21 mouse cellular contexts compared by ENCODE assay signal in genomic region chr11:75299786-75300185, GRCm38 (mm10). TPM values are rescaled to one million over a fixed set of nuclear protein-coding genes. Genes with fewer than 3 reads are reported as not detected.
DNase-seq lines count a peak whose midpoint lies in the region; ATAC-seq lines count a peak whose summit lies in the region.
"Had no signal": no experiment of that assay in that cellular context is flagged by ENCODE, and none has a peak within 500 bp of the region (broad histone marks: within the 10 kb centered on the region; RNA-seq: fewer than 3 reads in every experiment).

No protein-coding gene starts in this region.

- H3K4me3 ChIP-seq in hindbrain, embryonic 12.5 days = no peak overlapping the region
- H3K4me3 ChIP-seq in hindbrain, embryonic 11.5 days (ENCODE audit: low read depth, low read length) = no peak overlapping the region
- no peak overlapping the region for H3K4me3 ChIP-seq in forebrain, embryonic 15.5 days
- H3K4me3 ChIP-seq in midbrain, embryonic 14.5 days (replicated peaks; ENCODE audit: low read depth, low read length) = no peak overlapping the region
- H3K4me3 ChIP-seq: heart, embryonic 12.5 days; liver, embryonic 12.5 days; megakaryocyte, embryonic 14.5 days had no signal

- no peak for ATAC-seq in hindbrain, embryonic 12.5 days (ENCODE audit: low FRiP score)
- no peak for ATAC-seq in hindbrain, embryonic 11.5 days (ENCODE audit: low FRiP score)
- no peak for ATAC-seq in forebrain, embryonic 15.5 days (replicated peaks)
- ATAC-seq in midbrain, embryonic 14.5 days (ENCODE audit: low FRiP score, low TSS enrichment) = no peak
- ATAC-seq: liver, embryonic 12.5 days had no signal

- peaks cover 18% of the 10 kb centered on the region for H3K4me1 ChIP-seq in hindbrain, embryonic 12.5 days
- H3K4me1 ChIP-seq in hindbrain, embryonic 11.5 days (replicated peaks; ENCODE audit: control insufficient read depth, insufficient read depth, low read length) = no peaks in the 10 kb centered on the region
- H3K4me1 ChIP-seq in forebrain, embryonic 15.5 days = peaks cover 2% of the 10 kb centered on the region; the same call in 1 of the 2 replicates
- peaks cover 24% of the 10 kb centered on the region for H3K4me1 ChIP-seq in midbrain, embryonic 14.5 days (ENCODE audit: control insufficient read depth, insufficient read depth, low read length)

- peaks cover 34% of the 10 kb centered on the region for H3K36me3 ChIP-seq in hindbrain, embryonic 12.5 days
- H3K36me3 ChIP-seq in hindbrain, embryonic 11.5 days (ENCODE audit: control insufficient read depth, insufficient read depth, low read length) = peaks cover 4% of the 10 kb centered on the region; the same call in 1 of the 2 replicates
- H3K36me3 ChIP-seq in forebrain, embryonic 15.5 days = peaks cover 20% of the 10 kb centered on the region; the same call in 1 of the 2 replicates
- H3K36me3 ChIP-seq in midbrain, embryonic 14.5 days (ENCODE audit: control insufficient read depth, insufficient read depth, low read length) = peaks cover 14% of the 10 kb centered on the region; the same call in 1 of the 2 replicates

- peak overlapping the region; percentile 64 for H3K27ac ChIP-seq in hindbrain, embryonic 12.5 days
- H3K27ac ChIP-seq in hindbrain, embryonic 11.5 days (ENCODE audit: low read depth, low read length) = no peak overlapping the region
- H3K27ac ChIP-seq in forebrain, embryonic 15.5 days (replicated peaks) = peak overlapping the region; percentile 46
- H3K27ac ChIP-seq in midbrain, embryonic 14.5 days (replicated peaks; ENCODE audit: low read depth, low read length) = peak overlapping the region; percentile 76
- H3K27ac ChIP-seq: liver, embryonic 12.5 days had no signal

- H3K9me3 ChIP-seq in hindbrain, embryonic 12.5 days (replicated peaks) = no peaks in the 10 kb centered on the region
- no peaks in the 10 kb centered on the region for H3K9me3 ChIP-seq in hindbrain, embryonic 11.5 days (ENCODE audit: control insufficient read depth, low read length)
- H3K9me3 ChIP-seq in forebrain, embryonic 15.5 days = no peaks in the 10 kb centered on the region
- no peaks in the 10 kb centered on the region for H3K9me3 ChIP-seq in midbrain, embryonic 14.5 days (ENCODE audit: control insufficient read depth, low read length)
- H3K9me3 ChIP-seq: heart, embryonic 12.5 days; liver, embryonic 12.5 days; megakaryocyte, embryonic 14.5 days had no signal

- no peaks in the 10 kb centered on the region; the same call in 1 of the 2 replicates for H3K27me3 ChIP-seq in hindbrain, embryonic 12.5 days
- H3K27me3 ChIP-seq in hindbrain, embryonic 11.5 days (ENCODE audit: control insufficient read depth, insufficient read depth, low read length) = no peaks in the 10 kb centered on the region
- H3K27me3 ChIP-seq in forebrain, embryonic 15.5 days = no peaks in the 10 kb centered on the region
- no peaks in the 10 kb centered on the region for H3K27me3 ChIP-seq in midbrain, embryonic 14.5 days (ENCODE audit: control insufficient read depth, insufficient read depth, low read length)
- H3K27me3 ChIP-seq: heart, embryonic 12.5 days; liver, embryonic 12.5 days; megakaryocyte, embryonic 14.5 days had no signal

- 0 out of 2 replicates have a peak overlapping the region, but pooled peaks have one; percentile 8 for H3K9ac ChIP-seq in hindbrain, embryonic 12.5 days
- H3K9ac ChIP-seq in hindbrain, embryonic 11.5 days (ENCODE audit: low read depth, low read length) = no peak overlapping the region
- no peak overlapping the region for H3K9ac ChIP-seq in forebrain, embryonic 15.5 days (replicated peaks)
- no peak overlapping the region for H3K9ac ChIP-seq in midbrain, embryonic 14.5 days (replicated peaks; ENCODE audit: low read length)
- H3K9ac ChIP-seq: heart, embryonic 12.5 days; liver, embryonic 12.5 days had no signal

- intact Hi-C loops in heart, postnatal 25 days (cut with DNase I) = no loop called here

- WGBS in hindbrain, embryonic 12.5 days = 76% methylated on average over 10 of the region's 10 CpGs
- WGBS in hindbrain, embryonic 11.5 days = 85% methylated on average over 10 of the region's 10 CpGs
- WGBS in forebrain, embryonic 15.5 days = 40% methylated on average over 10 of the region's 10 CpGs
- WGBS in midbrain, embryonic 14.5 days = 32% methylated on average over 10 of the region's 10 CpGs

- H3K4me2 ChIP-seq in hindbrain, embryonic 12.5 days (replicated peaks) = no peak overlapping the region
- H3K4me2 ChIP-seq in hindbrain, embryonic 11.5 days (replicated peaks; ENCODE audit: low read depth, low read length) = no peak overlapping the region
- H3K4me2 ChIP-seq in forebrain, embryonic 15.5 days (replicated peaks) = no peak overlapping the region
- H3K4me2 ChIP-seq in midbrain, embryonic 14.5 days (ENCODE audit: low read length) = peak overlapping the region; percentile 6; the same call in 1 of the 2 replicates
- H3K4me2 ChIP-seq: heart, embryonic 12.5 days had no signal

- DNase-seq in hindbrain, embryonic 11.5 days (ENCODE audit: low spot score) = no peak
- DNase-seq in MN1 (ENCODE audit: low spot score) = peak; percentile 66
- peak; percentile 57 for DNase-seq in midbrain, embryonic 14.5 days
- DNase-seq in adrenal gland, adult (ENCODE audit: inconsistent age in 2 of 2, low spot score in 1 of 2) = no peak
- DNase-seq in heart, postnatal 25 days (ENCODE audit: low spot score) = no peak
- no peak for DNase-seq in frontal cortex, adult 2 months (ENCODE audit: extremely low spot score in 1 of 2, low spot score in 1 of 2)
- DNase-seq: adrenal gland, adult 2 months; B cell, adult 2 months; cerebellum, adult 8-10 months; heart, adult 11 months; heart, postnatal 14 days; kidney, adult 9 months; kidney, postnatal 25 days; layer of hippocampus, adult 9-11 months; lung, adult 2 months; thymus, postnatal 25 days had no signal

RNA-seq across cellular contexts. Expression of gene Rpa1, which starts 48.3 kb away (rescaled TPM):
- 96.9 and 99.5 TPM in 2 replicates for polyA plus RNA-seq in hindbrain, embryonic 12.5 days (2016; fragmentation: Nextera tagmentation; extraction: Ambion mirVana)
- polyA plus RNA-seq in hindbrain, embryonic 11.5 days (2014; fragmentation: Nextera tagmentation; extraction: Ambion mirVana) = 100 and 105 TPM in 2 replicates
- 67.0 and 71.6 TPM in 2 replicates for polyA plus RNA-seq in forebrain, embryonic 15.5 days (2015; fragmentation: Nextera tagmentation; extraction: Ambion mirVana)
- polyA plus RNA-seq in midbrain, embryonic 14.5 days (2014; fragmentation: Nextera tagmentation; extraction: Ambion mirVana) = 48.3 and 50.0 TPM in 2 replicates
- 10 to 100 TPM; 58.0 to 63.5 TPM for total RNA-seq in heart, postnatal 25 days (2021)
- polyA plus RNA-seq in frontal cortex, adult 2 months (2012; rRNA removed) = 29.4 and 30.7 TPM in 2 replicates

RNA-seq across cellular contexts. Expression of gene Smyd4, which starts 48.4 kb away (rescaled TPM):
- 13.4 and 17.3 TPM in 2 replicates for polyA plus RNA-seq in hindbrain, embryonic 12.5 days (2016; fragmentation: Nextera tagmentation; extraction: Ambion mirVana)
- polyA plus RNA-seq in hindbrain, embryonic 11.5 days (2014; fragmentation: Nextera tagmentation; extraction: Ambion mirVana) = 11.7 and 13.9 TPM in 2 replicates
- polyA plus RNA-seq in forebrain, embryonic 15.5 days (2015; fragmentation: Nextera tagmentation; extraction: Ambion mirVana) = 17.0 and 17.4 TPM in 2 replicates
- polyA plus RNA-seq in midbrain, embryonic 14.5 days (2014; fragmentation: Nextera tagmentation; extraction: Ambion mirVana) = 9.5 and 12.0 TPM in 2 replicates
- 1 to 10 TPM; 4.3 to 4.6 TPM for total RNA-seq in heart, postnatal 25 days (2021)
- polyA plus RNA-seq in frontal cortex, adult 2 months (2012; rRNA removed) = 7.1 and 9.9 TPM in 2 replicates

Comparison
In these comparisons a context has a peak if more than half of its experiments do, and no peak if none do; other contexts are left out.
1. DNase-seq: peak in MN1 (single experiment) and midbrain, embryonic 14.5 days (single experiment); none in hindbrain, embryonic 11.5 days (single experiment), adrenal gland, adult (0 of 2), heart, postnatal 25 days (single experiment) and frontal cortex, adult 2 months (0 of 2).